Mouse (Mus musculus) brain, embryonic 14.5 days (tissue): Measurements from ENCODE around the gene Pnrc1.

Experiments
- CTCF ChIP-seq: fragments of 200-500 bp; IDR thresholded peaks from 2 replicates; pipeline ENCODE4 v1.5.1; 2012; ENCODE audit warnings: inconsistent platforms, mild to moderate bottlenecking, moderate library complexity, borderline replicate concordance; ENCODE audit not compliant: insufficient read depth, insufficient read length; ENCODE audit errors: extremely low read depth
- POLR2A ChIP-seq: fragments of 200-500 bp; IDR thresholded peaks from 2 replicates; pipeline ENCODE4 v1.6.1; 2012; ENCODE audit warnings: mild to moderate bottlenecking, inconsistent platforms, borderline replicate concordance; ENCODE audit not compliant: poor library complexity, insufficient read depth, insufficient read length, severe bottlenecking; ENCODE audit errors: extremely low read depth

DNA sequence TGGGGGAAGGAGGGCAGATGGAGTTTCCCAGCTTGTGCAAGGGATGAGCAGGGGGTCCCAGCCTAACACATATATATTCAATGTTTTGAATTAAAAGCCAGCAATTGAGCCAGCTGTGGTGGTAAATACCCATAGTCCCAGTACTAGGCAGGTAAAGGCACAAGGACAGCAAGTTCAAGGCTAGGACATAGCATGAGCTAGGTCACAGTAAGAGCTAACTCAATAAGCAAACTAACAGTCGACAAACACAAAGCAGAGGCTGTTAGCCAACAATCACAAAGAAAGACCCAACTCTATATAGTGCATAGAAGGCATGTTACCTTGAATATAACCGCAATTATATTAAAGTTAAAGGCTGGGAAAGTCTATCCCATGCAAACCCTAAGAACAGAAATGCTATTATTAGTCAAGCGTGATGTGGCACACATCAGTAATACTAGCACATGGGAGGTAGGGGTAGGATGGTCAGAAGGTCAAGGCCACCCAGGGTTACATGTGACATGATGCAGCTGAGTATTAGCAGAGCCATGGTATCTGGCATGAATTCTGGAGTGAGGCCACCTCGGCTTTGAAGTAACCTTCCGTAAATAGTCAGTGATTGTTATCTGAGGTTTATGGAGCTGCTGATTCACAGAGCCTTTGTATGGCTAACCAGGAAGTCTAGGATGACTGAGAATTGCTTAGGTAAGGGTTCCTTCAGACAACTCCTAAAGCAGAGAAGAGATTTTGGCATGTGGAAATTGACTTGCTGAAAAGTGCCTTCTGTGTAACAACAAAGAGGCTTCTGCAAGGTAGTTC lies 5.7 kb downstream of the Pnrc1 start:
- no peak for TF ChIP-seq POLR2A
- TF ChIP-seq CTCF: no peak
